Mouse (Mus musculus) cerebellum, adult 18-20 months (tissue): ENCODE data around the gene Usp21.
A peak's percentile ranks its signal among the peaks of the same experiment; 100 is the strongest.
"Not testable (repeated sequence)": the region's sequence is repeated elsewhere in the genome, so short reads cannot be mapped to it uniquely, and the experiment has no call there.

Experiments used
- DNase-seq, 2 experiments: peaks; one replicate each; pipeline ENCODE4 v3.0.0; 2021

The Usp21 gene

DNA sequence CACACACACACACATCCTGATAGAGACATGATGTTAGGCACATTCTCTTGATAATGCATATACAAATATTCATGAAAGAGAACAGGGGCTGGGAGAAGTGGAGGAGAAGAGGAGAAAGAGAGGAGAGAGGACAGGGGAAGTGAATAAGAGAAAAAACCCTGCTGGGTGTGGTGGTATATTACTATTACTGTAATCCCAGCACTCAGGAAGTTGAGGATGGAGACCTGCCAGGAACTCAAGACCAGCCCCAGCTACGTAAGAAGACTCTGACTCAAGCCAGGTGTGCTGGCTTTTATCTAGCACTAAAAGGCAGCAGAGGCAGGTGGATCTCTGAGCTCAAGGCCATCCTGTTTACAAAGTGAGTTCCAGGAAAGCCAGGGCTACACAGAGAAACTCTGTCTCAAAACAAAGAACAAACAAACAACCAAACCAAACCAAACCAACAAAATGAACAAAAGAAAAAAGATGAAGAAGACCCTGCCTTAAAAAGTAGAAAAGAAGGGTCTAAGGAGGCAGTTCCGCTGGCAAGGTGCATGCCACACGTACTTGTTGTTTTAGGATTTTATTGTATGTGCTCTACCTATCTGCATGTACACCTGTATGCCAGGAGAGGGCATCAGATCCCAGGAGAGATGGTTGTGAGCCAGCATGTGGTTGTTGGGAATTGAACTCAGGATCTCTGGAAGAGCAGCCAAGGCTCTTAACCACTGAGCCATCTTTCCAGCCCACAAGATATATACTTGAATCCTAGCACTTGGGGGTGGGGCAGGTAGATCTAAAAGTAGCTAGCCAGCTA, 23.9 kb downstream of the Usp21 start:
- DNase-seq, result no peak

DNA sequence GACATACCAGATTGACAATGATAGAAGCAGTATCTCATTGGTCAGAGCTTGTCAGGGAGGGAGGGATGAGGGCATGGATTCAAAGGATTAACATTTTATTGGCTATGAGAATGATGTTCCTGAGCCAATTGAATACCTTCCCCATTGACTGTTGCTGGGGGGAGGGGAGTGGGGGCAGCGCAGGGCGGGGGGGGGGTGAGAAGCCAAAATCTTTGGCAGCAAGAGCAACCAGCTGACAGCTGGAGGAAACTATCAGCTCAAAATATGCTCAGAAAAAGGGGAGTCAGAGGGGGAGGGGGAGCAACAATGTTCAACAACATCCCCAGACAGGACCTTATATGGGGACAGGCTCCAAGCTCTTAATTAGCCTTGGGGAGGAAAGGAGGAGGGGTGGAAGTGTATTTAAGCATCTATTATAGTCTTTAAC, 24.6 kb downstream of the Usp21 start:
- DNase-seq, result no peak

DNA sequence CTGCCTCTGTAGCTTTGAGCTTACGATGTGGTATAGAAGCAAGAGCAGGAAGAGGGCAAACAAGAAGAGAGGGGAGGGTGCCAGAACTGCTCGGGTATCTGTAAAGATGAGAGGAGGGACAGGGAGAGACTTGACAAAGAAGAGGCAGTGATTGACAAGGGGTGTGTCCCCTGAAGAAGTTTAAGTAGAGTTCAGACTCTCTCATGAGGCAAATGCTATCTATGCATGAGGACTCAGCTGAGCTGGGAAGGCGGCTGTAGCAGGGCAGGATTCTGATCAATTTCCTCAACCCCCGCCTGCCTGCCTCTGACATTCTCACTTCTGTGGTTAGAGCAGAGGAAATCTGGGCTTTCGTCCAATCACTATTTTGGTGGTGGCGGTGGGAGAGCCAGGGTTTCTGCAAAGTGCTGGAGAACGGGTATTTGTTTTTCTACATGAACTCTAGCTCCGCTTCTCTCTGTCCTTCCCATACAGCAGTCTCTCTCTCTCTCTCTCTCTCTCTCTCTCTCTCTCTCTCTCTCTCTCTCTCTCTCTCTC, 25.1 kb downstream of the Usp21 start:
- DNase-seq, result no peak

DNA sequence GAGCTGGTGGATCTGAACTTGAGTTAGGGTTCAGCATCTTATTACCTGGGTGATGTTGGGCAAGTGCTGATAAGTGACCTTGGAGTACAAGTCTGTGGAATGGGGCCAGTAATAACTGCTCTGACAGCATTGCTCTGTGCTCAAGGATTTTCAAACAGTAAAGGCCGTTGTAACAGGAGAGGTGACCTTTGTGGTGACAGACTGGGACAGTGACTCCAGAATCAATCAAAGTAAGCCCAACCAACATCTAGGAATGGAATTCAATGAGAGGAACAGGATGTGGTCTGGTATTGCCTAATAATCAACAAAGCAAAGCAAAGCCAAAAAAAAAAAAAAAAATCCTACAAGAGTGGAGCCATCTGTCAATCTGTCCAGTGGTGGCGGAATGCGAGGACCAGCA, 27.5 kb downstream of the Usp21 start:
- no peak for DNase-seq

DNA sequence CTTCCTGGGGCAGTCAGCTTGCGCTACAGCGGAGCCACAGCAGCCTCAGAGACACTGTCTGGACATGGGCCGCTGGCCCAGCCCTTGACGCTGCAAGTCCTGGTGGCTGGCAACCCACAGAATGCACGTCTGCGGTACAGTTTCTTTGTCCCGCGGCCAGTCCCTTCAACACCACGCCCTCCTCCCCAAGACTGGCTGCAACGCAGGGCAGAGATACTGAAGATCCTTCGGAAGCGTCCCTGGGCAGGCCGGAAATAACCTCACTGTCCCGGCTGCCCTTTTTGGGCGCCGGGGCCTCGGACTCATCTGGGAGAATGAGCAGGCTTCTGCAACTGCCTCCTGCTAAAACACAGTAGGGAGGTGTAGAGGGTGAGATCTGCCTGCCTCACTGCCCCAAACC, 28.9 kb downstream of the Usp21 start:
- DNase-seq, result no peak

DNA sequence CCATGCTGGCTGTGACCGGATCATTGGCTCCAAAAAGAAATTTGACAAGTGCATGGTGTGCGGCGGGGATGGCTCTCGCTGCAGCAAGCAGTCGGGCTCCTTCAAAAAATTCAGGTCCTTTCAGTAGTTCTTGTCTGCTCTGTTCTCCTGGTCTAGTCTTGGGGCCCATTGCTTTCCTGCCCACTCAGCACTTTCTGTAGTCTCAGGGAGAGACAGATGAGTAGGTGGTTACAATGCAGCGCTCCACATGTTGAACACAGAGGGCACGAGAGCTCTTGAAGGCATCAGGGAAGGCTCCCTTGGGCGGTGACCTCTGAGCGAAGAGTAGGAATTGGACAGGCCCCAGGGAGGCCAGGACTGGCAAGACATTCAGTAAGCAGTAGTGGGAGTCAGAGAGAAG, 30.0 kb downstream of the Usp21 start:
- DNase-seq, result no peak

DNA sequence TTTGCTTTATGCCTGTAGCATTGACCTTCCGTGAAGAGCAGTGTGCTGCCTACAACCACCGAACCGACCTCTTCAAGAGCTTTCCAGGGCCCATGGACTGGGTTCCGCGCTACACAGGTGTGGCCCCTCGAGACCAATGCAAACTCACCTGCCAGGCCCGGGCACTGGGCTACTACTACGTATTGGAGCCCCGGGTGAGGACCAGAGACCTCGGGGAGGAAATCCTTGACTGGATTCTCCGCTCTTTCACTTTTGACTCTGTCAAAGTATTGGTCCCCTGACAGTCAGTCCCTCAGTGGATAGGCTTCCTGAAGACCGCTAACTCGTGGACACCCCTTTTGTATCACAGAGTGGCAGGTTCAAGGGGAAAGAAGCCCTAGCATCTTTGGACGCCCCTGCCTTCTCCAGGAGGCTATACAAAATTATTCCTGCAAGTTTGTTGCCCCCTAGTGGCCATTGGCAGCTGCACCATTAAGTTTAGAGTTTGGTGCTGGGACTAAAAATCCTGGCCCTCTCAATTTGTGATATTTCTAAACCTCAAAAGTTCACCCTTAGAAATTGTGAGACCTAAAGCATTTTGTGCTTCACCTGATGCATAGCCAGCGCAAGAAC, 30.7 kb downstream of the Usp21 start:
- DNase-seq, result peak; percentile 64 to 67

DNA sequence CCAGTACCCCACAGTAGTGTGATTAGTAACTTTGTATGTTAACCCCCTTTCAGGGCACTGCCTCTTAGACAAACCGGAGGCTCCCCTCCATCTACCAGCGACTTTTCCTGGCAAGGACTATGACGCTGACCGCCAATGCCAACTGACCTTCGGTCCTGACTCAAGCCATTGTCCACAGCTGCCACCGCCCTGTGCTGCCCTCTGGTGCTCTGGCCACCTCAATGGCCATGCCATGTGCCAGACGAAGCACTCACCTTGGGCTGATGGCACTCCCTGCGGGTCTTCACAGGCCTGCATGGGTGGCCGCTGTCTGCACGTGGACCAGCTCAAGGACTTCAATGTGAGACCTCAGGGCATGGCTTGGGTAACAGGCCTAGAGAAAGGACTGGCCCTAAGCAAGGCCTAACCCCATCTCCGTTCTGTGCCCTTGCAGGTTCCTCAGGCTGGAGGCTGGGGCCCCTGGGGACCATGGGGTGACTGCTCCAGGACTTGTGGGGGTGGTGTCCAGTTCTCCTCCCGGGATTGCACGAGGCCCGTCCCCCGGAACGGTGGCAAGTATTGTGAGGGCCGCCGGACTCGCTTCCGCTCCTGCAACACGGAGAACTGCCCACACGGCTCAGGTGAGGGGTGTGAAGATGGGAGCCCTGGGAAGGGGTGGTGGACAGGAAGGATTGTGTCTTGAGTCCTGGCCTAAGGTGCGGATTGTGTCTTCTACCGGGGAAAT, 31.5 kb downstream of the Usp21 start:
- no peak for DNase-seq

DNA sequence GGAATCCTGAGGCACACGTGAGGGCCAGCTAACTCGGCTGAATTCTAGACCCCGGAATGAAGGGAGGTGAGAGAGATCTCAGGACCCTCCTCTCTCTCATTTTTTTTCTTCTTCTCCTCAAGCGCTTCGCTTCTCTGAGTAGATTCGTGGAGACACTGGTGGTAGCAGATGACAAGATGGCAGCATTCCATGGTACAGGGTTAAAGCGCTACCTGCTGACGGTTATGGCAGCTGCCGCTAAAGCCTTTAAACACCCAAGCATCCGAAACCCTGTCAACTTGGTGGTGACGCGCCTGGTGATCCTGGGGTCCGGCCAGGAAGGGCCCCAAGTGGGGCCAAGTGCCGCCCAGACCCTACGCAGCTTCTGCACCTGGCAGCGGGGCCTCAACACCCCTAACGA, 35.4 kb downstream of the Usp21 start:
- no peak for DNase-seq

DNA sequence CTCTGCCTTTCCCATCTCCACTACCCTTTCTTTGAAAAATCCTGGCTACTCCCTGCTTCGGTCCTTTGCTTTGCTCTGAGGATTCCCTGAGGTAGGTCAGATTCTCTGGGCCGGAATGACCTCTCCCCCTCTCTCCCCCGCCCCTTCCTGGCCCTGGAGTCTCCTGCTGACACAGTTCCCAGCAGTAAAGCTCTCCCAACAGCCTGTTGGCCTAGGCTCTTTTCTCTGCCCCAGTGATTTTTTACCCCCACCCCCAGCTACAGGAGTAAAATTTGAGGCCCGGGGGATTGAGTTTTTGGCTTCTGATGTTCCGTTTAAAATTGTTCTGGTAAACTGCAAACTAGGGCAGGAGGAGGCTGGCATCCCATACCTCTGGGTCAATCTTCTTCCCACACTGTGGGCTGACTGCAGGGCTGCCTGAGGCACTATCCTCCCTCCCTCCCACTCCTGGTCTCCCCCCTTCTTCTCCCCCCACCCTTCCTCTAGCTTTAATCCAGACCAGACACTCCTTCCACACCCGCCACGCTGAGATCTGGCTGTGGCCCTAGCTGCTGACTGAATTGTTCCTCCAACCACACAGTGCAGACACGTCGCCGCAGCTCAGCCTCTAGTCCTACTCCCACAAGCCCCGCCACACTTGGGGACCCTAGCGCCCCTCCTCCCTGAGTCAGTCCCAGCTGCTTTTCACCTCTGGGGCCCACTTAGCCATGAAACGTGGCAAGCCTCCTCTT, 36.0 kb downstream of the Usp21 start:
- DNase-seq, result no peak

DNA sequence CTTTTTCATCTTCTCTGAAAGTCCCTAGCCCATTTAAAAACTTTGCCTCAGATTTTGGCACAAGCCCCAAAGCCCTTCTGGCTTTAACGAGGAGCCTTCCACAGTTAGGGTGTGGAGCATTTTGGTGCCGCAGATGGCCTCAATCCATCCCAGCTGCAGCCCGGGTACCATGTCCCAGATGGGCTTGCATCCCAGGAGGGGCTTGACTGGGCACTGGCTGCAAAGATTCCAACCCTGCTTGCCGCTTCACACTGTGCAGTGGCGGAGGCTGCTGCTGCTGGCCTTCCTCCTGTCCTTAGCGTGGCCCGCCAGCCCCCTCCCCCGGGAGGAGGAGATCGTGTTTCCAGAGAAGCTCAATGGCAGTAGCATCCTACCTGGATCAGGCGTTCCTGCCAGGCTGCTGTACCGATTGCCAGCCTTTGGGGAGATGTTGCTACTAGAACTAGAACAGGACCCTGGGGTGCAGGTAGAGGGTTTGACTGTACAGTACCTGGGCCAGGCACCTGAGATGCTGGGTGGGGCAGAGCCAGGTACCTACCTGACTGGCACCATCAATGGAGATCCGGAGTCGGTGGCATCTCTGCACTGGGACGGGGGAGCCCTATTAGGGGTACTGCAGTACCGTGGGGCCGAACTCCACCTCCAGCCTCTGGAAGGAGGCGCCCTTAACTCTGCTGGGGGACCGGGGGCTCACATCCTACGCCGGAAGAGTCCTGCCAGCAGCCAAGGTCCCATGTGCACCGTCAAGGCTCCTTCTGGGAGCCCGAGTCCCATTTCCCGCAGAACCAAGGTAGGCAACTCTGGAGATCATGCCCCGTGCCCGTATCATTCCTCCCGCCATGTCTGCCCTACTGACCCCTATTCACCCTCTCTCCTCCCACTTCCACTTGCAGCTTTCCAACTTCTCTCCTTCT, 36.9 kb downstream of the Usp21 start, which contains the start of gene Ndufs2:
Gene Ndufs2, minus strand, starts transcription at position 709 of the 914 bp plus-strand sequence.
- no peak for DNase-seq

DNA sequence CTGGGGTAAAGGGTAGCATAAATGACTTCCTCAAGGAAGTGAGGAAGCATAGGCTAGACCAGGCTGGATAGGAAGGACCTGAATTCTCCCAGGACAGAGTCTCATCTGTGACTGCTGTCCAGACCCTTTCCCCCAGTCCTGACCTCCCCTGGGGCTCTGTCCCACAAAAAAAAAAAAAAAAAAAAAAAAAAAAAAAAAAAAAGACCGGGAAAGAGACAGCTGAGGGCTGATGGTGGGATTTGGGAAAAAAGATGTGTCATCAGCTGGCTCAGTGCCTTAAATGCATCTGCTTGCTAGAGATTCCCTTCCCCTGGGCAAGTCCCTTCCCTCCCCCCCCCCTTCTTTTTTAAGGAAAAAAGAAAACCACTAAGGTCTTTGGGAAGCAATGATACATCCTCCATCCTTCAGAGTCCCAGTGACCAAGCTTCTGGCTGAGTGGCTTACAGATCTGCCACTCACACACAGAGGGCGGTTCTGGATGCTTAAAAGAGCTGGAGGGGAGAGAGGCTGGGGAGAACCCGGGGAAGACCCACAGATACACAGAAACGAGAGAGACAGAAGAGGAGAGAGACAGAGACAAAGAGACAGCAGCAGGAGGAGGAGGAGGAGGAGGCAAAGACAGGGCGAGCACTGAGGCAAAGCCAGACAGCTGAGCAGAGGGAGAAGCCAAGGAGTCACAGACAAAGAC, 37.7 kb downstream of the Usp21 start, which contains the start of gene Adamts4:
Gene Adamts4, plus strand, starts transcription at position 509 of the 688 bp plus-strand sequence.
- peak; percentile 23 to 34 for DNase-seq

DNA sequence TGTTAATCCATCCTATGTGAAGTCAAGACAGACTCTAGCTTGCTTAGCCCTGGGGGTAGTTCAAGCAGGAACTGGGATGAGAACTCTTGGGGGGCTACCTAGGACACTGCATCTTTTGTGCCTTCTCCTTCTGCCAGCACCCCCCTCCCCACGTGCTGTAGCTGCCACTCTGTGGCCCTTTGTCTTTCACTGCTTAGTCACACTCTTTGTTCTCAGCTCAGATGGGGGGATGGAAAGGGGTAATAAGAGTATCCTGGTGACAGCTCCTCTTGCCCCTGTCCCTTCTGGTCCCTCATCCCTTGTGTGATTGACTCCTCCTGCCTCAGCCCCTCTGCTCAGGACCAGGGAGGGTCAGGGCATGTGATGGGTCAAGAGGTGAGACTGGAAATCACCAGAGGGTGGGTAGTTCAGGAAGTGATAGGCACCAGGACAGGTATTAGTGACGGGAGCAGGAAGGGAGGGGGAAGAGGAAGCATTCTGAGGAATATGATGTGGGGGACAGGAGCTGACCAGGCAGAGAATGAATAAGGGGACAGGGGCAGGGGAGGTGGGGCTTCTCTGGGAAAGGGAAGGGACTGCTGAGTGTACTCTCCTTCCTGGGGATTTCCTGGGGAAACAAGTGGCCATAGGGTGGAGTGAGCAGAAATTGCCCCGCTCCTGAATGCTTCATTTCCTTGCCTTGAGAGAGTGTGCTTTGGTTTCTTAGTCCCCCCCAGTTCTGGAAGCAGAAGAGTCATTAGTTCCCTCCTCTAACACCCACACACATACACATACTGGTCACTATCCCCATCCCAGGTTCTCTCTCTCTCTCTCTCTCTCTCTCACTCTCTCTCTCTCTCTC, 39.2 kb downstream of the Usp21 start:
- no peak for DNase-seq

DNA sequence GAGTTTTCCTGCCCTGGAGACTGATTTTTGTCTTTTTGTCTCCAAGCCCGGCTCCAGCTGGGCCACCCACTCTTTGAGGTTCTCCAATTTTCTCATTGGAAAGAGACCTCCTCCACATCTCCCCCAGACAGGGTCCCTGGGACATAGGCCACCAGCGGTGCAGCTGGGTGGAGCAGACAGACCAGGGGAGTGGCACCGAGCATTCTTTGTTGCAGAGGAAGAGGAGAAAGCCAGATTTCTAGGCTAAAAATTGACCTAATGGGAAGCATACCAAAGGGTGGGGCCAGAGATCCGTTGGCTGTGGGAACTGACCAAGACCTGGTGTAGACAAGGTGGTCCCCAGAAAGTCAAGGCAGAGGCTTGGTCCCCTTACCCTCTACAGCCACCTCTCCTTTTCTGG, 39.9 kb downstream of the Usp21 start:
- DNase-seq, result no peak

DNA sequence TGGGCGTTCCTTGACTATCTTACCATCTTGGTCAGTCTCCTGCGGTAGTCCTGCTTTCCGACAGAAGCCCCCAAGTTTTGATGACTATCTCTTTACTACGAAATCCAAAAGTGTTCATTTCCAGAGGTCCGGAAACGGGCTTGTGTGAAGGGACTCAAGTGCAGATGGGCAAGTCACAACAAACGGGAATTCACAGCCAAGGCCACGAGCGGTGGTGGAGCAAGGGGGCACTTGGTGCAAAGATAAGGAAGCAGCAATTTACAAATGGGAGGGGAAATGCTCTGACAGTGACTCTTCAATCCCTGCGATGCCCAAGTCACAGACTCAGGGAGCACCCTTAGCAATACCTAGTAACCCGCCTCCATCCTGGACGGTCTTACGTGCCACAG, 40.3 kb downstream of the Usp21 start:
- peak in 1 of 2 experiments; percentile 24 for DNase-seq

DNA sequence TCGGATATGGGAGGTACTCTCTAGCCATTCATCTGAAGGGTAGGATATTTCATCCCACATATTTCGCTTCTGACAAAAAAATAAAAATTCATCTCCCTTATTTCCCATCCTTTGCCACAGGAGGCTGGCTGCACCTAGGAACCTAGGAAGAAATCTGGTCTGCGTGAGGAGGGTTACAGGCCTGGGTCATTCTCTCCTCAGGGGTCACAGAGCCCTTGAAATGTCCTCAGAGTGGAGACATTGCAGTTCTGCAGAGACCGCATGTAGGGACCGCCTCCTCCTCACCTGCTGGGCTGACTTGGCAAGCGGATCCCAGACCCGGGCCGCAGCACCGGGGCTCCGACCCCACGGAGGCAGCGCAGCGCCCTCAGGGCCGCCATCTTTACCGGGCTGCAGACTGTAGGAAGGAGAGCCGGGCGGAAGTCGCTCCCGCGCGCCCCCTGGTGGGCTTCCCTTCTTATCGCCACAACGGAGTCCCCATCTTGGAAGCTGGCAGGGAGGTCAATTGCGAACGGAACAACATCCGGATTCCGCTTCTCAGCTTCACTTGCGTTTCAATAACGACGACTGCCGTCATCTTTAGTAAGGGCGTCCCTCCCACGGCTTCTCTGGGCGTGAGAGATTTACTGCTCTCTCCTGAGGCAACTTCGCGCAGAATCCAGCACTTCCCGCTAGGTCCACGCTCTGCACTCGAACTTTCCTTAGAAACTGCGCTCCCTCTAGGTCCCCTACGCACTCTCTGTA, 40.9 kb downstream of the Usp21 start:
- peak; percentile 97 to 99 for DNase-seq

DNA sequence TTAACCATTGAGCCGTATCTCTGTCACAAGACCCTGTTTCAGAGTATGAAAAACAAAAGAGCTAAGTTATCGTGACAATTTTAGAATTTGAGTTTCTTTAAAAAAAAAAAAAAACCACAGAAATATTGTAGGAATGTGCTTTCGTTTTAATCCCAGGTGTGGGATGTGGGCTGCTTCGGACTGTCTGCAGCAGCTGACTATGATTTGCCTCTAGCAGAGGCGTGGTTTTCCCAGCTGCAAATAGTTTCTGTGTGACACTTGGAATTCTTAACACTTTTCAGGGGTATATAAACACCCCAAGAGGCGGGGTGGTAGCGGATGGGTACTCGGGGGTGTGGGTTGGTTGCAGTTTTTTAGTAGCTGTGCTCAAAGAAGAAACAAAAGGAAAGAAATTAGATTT, 42.4 kb downstream of the Usp21 start:
- DNase-seq, result no peak

DNA sequence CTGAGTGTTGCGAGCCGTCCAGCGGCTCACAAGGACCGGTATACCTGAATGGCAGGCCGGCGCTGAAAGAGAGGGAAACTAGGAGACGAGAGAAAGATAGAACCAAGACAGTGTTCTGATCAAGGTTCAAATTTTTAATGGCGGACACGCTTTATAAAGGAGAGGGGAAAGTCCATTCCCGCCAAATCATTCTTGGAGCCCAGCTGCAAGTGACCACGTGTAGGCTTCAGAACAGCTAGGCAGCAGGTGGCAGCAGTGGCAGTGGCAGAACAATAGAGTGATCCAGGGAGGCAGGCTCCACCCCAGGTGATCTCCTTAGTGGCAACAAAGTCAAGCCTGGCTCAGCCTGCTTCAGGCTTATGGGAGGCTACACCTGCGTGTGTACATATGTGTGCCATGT, 45.8 kb downstream of the Usp21 start:
- DNase-seq, result not testable (repeated sequence)

DNA sequence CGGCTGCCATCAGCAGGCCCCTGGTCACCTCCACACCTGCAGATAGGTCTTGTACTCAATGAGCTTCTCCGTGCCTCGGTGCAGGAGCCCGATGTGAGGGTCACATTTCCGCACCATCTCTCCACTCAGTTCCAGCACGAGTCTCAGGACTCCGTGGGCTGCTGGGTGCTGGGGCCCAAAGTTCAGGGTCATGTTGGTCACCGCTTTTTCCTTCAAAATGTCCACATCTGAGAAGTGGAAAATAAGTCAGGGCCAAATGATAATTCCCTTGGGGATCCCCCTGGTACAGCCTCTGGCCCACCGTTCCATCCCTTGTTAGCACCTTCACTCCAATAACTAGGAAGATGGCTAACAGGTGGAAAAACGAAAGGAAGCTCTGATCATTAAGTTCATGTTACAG, 46.9 kb downstream of the Usp21 start:
- DNase-seq, result no peak
